Mouse (Mus musculus) hindbrain, embryonic 12.5 days (tissue): ENCODE results near the gene Psma7. TPM values are rescaled to one million over a fixed set of nuclear protein-coding genes. Genes with fewer than 3 reads are reported as not detected.

ENCODE experiments used
- ATAC-seq: fragments of 200-750 bp; cut with Nextera tagmentation; 2 replicates; pipeline ENCODE4 v1.8.0; 2017; ENCODE audit warnings: moderate TSS enrichment; ENCODE audit not compliant: low FRiP score
- H3K27ac ChIP-seq: fragments of 300-500 bp; sonication (generic); 2 replicates; pipeline ENCODE4 v1.5.1; 2016; ENCODE audit warnings: mild to moderate bottlenecking
- H3K27me3 ChIP-seq: fragments of 300-500 bp; sonication (generic); 2 replicates; pipeline ENCODE4 v1.6.1; 2016; ENCODE audit warnings: mild to moderate bottlenecking
- H3K36me3 ChIP-seq: fragments of 300-500 bp; sonication (generic); 2 replicates; pipeline ENCODE4 v1.6.1; 2016; ENCODE audit warnings: mild to moderate bottlenecking
- H3K4me1 ChIP-seq: fragments of 300-500 bp; sonication (generic); 2 replicates; pipeline ENCODE4 v1.6.1; 2016
- H3K4me2 ChIP-seq: fragments of 300-500 bp; sonication (generic); replicated peaks from 2 replicates; pipeline ENCODE4 v1.6.1; 2016; ENCODE audit warnings: mild to moderate bottlenecking
- H3K4me3 ChIP-seq: fragments of 300-500 bp; sonication (generic); 2 replicates; pipeline ENCODE4 v1.5.1; 2016; ENCODE audit warnings: mild to moderate bottlenecking
- H3K9ac ChIP-seq: fragments of 300-500 bp; sonication (generic); 2 replicates; pipeline ENCODE4 v1.6.1; 2016; ENCODE audit warnings: mild to moderate bottlenecking, moderate library complexity
- H3K9me3 ChIP-seq: fragments of 300-500 bp; sonication (generic); replicated peaks from 2 replicates; pipeline ENCODE4 v1.6.1; 2016; ENCODE audit warnings: mild to moderate bottlenecking
- WGBS: fragments of 180-500 bp; shearing (Covaris S2); methylation state at CpG from one replicate; pipeline ENCODE4 v1.1.7; 2016; 5-methylcytosine and 5-hydroxymethylcytosine counted together
- polyA plus RNA-seq: library from polyadenylated mRNA; unstranded; fragments of >200 nt; fragmentation: Nextera tagmentation; extraction: Ambion mirVana; gene quantifications from 2 replicates; pipeline ENCODE4 v1.2.1, GENCODE M21; 2016

Gene Psma7
- polyA plus RNA-seq, 1 experiment from 2014 or later = 656 TPM

DNA sequence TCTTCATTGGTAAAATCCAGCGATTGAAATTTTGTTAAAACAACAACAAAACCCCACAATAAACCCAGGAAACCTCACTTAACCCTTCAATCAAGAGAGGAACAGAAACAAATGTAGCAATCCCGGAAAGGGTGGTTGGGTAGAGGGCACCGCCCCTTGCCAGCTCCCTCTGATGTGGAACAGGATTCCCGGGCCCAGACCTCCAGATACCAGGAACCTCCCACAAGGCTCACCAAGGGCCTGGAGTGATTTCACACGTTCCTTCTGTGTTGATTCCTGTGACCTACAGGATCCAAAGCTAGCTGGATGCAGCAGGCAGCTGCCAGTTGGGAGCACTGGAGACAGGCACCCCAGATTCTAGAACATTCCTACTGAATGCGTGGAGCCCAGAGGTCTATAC is 1.8 kb downstream of the Psma7 start:
- Histone ChIP-seq H3K9me3 (no peaks in the 10 kb centered on the region), H3K4me3 (peak overlapping the region; percentile 89; the same call in 1 of the 2 replicates), H3K9ac (peak overlapping the region; percentile 94; the same call in 1 of the 2 replicates), H3K27ac (0 out of 2 replicates have a peak overlapping the region, but pooled peaks have one; percentile 17), H3K36me3 (peaks cover 41% of the 10 kb centered on the region), H3K4me2 (peak overlapping the region; percentile 73), H3K27me3 (no peaks in the 10 kb centered on the region), H3K4me1 (peaks cover 37% of the 10 kb centered on the region)
- no peak for ATAC-seq
- 57% methylated on average over 6 of the region's 6 CpGs for WGBS

DNA sequence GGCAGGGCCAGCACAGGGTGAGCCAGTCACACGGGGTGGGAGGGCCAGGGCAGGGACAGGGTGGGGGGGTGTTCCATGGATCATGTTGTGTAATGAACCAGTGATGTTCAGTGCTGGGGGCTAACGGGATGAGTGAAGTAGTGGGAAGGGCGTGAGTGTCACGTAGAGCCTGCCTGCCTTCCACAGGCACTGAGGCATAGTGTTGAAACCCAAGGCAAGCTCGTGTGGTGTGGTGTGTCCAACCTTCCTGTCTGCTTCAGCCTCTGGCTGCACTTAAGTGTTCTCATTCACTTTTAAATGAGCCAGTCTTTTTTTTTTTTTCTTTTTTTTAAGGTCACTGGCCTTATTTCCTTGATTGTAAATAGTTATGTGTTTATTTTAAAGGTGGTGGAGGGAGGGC is 7.5 kb downstream of the Psma7 start:
- Histone ChIP-seq H3K4me2 (no peak overlapping the region), H3K36me3 (peaks cover 94% of the 10 kb centered on the region), H3K4me3 (no peak overlapping the region), H3K27me3 (no peaks in the 10 kb centered on the region), H3K9ac (no peak overlapping the region), H3K4me1 (peaks cover 3% of the 10 kb centered on the region), H3K27ac (no peak overlapping the region), H3K9me3 (no peaks in the 10 kb centered on the region)
- WGBS = 75% methylated on average over 5 of the region's 5 CpGs
- no peak for ATAC-seq

DNA sequence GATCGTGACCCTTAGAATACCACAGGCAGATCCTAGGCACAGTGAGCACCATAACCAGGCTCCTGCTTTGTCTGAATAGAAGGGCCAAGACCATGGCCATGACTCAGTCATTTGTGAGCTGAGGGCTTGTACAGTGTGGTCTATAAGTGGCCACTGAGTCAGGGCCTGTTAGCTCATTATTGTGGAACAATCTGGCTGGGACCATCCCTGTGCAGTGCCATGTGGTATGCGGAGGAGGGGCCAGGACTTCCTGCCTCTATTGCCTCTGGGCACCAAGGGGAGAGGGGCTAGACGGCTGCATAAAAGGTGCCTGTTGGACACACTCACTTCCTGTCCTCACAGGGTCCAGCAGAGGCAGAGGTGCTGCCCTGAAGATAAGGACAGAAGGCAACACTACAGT is 8.3 kb downstream of the Psma7 start:
- H3K4me1 ChIP-seq = peaks cover 4% of the 10 kb centered on the region
- ATAC-seq = no peak
- 66% methylated on average over 3 of the region's 3 CpGs for WGBS

DNA sequence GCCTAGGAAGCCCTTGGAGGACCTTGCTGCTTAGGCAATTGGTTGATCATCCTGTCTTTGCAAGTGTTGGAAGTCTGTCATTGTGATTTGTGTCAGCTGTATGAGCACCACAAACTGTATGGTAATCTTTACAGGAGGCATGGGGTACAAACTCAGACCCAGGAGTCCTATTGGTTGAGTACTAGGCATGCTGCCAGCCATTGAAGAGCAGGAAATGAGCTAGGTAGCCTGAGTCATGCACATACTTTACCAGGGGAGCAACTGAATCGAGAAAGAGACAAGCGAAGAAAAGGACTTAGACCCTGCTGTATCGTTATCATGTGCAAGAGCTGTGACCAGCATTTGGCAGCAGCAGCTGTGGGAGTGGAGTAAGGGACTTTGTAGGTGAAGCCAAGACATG is 9.3 kb downstream of the Psma7 start:
- Histone ChIP-seq H3K27me3 (no peaks in the 10 kb centered on the region), H3K9me3 (no peaks in the 10 kb centered on the region), H3K4me1 (peaks cover 14% of the 10 kb centered on the region), H3K27ac (no peak overlapping the region), H3K4me2 (no peak overlapping the region), H3K9ac (no peak overlapping the region), H3K36me3 (peaks cover 99% of the 10 kb centered on the region), H3K4me3 (no peak overlapping the region)
- 93% methylated on average over 3 of the region's 3 CpGs for WGBS
- no peak for ATAC-seq

More for the DNA sequence above, 8.3 kb downstream of the Psma7 start:
- no peak overlapping the region for H3K9ac ChIP-seq
- no peaks in the 10 kb centered on the region for H3K27me3 ChIP-seq
- H3K4me2 ChIP-seq = no peak overlapping the region
- no peak overlapping the region for H3K27ac ChIP-seq
- no peaks in the 10 kb centered on the region for H3K9me3 ChIP-seq
- H3K36me3 ChIP-seq = peaks cover 99% of the 10 kb centered on the region
- no peak overlapping the region for H3K4me3 ChIP-seq

DNA sequence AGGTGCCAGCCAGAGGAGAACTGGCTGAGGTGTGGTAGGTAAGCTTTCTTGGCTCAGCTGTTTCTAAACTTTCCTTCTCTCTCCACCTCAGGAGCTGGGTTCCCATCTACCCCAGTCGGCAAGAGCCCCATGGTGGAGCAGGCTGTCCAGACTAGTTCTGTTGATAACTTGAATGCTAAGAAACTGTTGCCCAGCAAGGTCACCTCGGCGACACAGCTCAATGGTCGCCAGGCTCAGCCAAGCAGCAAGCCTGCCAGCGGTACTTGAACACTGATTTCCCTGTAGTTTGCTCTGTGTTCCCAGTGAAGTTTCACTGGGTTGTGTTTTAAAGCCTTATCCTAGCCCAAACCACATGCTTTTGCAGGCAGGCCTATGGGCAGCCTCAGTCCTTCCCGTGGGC is 11.0 kb downstream of the Psma7 start:
- peaks cover 90% of the 10 kb centered on the region for H3K36me3 ChIP-seq
- H3K9ac ChIP-seq = no peak overlapping the region
- H3K4me3 ChIP-seq = no peak overlapping the region
- H3K4me1 ChIP-seq = peaks cover 31% of the 10 kb centered on the region
- ATAC-seq = no peak
- no peaks in the 10 kb centered on the region for H3K9me3 ChIP-seq
- no peak overlapping the region for H3K4me2 ChIP-seq
- WGBS = 91% methylated on average over 6 of the region's 6 CpGs
- H3K27ac ChIP-seq = no peak overlapping the region
- H3K27me3 ChIP-seq = no peaks in the 10 kb centered on the region

DNA sequence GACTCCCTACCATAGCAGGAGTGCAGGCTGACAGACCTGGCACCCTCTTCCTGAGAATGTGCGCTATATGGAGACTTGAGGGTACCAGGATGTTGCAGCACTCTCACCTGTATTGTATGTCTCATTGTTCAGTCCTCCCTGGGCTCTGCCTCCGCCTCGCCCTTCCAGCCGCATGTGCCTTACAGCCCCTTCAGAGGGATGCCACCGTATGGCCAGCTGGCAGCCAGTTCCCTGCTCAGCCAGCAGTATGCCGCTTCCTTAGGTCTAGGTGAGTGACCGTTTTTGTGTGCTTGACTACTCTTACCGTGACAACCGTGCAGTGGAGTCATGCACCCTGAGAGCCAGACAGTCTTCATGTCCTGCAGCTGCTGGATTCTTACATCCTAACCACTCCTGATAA is 14.5 kb downstream of the Psma7 start:
- H3K9me3 ChIP-seq = no peaks in the 10 kb centered on the region
- peaks cover 39% of the 10 kb centered on the region for H3K4me1 ChIP-seq
- H3K36me3 ChIP-seq = peaks cover 55% of the 10 kb centered on the region
- peaks cover 11% of the 10 kb centered on the region for H3K27me3 ChIP-seq
- peak overlapping the region; percentile 91 for H3K4me2 ChIP-seq
- 83% methylated on average over 9 of the region's 9 CpGs for WGBS
- ATAC-seq = no peak
- H3K27ac ChIP-seq = no peak overlapping the region
- H3K4me3 ChIP-seq = peak overlapping the region; percentile 72
- peak overlapping the region; percentile 94; the same call in 1 of the 2 replicates for H3K9ac ChIP-seq

DNA sequence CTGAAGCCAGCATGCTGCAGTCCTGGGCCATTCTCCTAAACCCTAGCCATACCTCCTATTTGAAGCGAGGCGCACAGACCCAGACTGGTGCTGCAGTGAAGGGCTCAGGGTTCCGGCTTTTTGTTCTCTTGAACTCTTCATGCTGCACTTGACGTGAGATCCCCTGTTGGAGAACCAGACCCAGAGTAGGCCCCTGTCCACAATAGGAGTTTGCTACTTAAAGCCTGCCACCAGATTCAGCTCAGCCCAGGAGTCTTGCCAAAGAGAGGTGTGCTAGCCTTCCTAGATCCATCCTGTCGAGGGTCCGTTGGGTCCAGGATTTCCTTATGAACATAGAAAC is 16.4 kb downstream of the Psma7 start:
- Histone ChIP-seq H3K4me3 (peak overlapping the region; percentile 72), H3K27me3 (peaks cover 28% of the 10 kb centered on the region), H3K4me1 (peaks cover 39% of the 10 kb centered on the region), H3K4me2 (peak overlapping the region; percentile 91), H3K9ac (peak overlapping the region; percentile 94), H3K27ac (peak overlapping the region; percentile 97), H3K9me3 (no peaks in the 10 kb centered on the region), H3K36me3 (peaks cover 36% of the 10 kb centered on the region)
- whole genome bisulfite sequencing = 6% methylated on average over 6 of the region's 6 CpGs
- ATAC-seq = no peak

DNA sequence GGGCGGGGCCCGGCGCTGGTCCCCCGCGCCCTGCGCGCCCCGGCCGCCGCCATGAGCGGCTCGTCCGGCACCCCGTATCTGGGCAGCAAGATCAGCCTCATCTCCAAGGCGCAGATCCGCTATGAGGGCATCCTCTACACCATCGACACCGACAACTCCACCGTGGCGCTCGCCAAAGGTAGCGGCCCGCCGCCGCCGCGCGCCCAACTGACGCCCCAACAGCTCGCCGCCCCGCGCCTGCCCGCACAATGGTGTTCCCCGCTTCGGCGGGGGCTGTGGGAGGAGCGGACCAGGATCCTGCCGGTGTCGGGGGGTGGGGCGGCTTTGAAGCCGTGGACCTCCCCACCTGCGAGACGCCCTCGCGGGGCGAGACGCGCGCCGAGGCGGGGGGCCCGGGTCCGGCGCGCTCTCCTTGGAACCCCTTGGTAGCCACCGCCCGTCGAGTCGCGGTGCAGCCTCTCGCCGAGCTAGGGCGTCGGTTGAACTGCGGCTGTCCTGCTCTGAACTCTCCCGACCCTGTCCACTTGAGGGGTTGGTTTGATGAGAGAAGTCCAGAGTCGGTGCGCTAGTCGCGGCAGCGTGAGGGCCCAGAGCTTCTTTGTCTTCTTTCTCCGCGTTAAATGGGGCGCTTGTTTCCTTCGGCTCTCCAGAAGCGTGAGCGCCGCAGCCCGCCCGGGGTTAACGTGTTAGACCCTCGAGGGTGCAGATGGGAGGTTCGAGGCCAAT is 16.9 kb downstream of the Psma7 start:
- WGBS = under 1% methylated on average over 81 of the region's 84 CpGs
- peak overlapping the region; percentile 91 for H3K4me2 ChIP-seq
- ATAC-seq = no peak; the same call in 1 of the 2 replicates
- peaks cover 31% of the 10 kb centered on the region for H3K36me3 ChIP-seq
- peak overlapping the region; percentile 94 for H3K9ac ChIP-seq
- H3K27me3 ChIP-seq = peaks cover 30% of the 10 kb centered on the region
- H3K27ac ChIP-seq = peak overlapping the region; percentile 97
- H3K4me1 ChIP-seq = peaks cover 39% of the 10 kb centered on the region
- peak overlapping the region; percentile 72 for H3K4me3 ChIP-seq
- H3K9me3 ChIP-seq = no peaks in the 10 kb centered on the region

DNA sequence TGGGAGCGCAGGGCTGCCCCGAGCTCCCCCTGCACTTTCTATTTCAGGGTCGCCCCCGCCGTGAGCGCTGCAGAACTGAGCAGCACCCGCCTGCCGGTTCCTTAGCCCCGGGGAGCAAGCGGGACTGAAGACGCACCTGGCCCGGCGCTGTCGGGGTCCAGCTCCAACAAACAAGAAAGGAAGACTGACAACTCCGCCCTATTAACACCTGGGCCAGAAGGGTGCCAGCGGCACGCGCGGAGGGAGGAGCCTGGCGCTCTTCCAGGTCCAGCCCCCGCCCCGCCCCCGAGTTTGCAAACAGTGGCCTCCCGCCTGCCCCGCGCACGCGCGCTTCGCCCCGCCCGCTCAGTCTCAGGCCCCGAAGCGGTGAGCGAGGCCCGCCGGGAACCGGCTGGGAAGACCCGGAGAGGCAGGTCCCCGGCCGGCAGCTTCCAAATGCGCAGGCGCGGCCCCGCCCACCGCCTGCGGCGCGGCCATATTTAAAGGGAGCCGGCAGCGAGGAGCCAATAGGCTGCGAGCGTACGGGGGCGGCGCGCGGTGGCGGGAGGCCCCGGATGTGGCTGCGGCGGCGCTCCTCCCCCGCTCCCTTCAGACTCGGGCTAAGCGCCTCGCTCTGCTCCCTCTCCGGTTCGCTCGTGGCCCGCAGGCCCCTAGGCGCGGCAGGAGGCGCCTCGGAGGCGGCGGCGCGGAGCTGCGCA is 17.7 kb downstream of the Psma7 start, which contains the start of gene Lsm14b:
Gene Lsm14b, plus strand, starts transcription at position 587 of the 698 bp plus-strand sequence.
- H3K27me3 ChIP-seq = peaks cover 30% of the 10 kb centered on the region
- no peaks in the 10 kb centered on the region for H3K9me3 ChIP-seq
- H3K27ac ChIP-seq = peak within 1 kb of the TSS; percentile 97
- peak within 1 kb of the TSS; percentile 72 for H3K4me3 ChIP-seq
- peak within 1 kb of the TSS; percentile 94 for H3K9ac ChIP-seq
- WGBS = under 1% methylated on average over 51 of the region's 80 CpGs
- H3K36me3 ChIP-seq = peaks cover 23% of the 10 kb centered on the region
- peak; percentile 93 for ATAC-seq
- peaks cover 39% of the 10 kb centered on the region for H3K4me1 ChIP-seq
- peak within 1 kb of the TSS; percentile 91 for H3K4me2 ChIP-seq

DNA sequence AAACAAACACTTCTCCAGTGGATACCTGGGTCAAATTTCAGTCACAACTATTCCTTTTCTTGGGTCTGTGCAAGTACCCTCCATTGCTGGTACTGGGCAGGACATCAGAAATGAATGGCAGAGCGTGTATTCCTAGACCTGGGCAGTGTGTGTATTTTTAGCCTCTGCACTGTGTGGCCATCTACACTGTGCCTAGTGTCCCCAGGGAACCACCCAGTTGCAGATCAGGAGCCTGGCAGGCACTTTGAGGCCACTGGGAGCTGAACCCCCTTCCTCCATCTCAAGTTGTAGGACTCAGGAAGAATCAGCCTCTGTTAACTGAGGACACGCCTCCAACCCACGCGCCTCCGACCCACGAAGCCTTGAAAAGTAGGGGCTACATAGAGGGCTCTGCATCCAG is 19.5 kb downstream of the Psma7 start:
- H3K36me3 ChIP-seq = peaks cover 5% of the 10 kb centered on the region
- no peak overlapping the region for H3K9ac ChIP-seq
- H3K4me3 ChIP-seq = no peak overlapping the region
- WGBS = 63% methylated on average over 6 of the region's 6 CpGs
- peaks cover 23% of the 10 kb centered on the region for H3K4me1 ChIP-seq
- no peaks in the 10 kb centered on the region for H3K9me3 ChIP-seq
- ATAC-seq = no peak
- no peak overlapping the region for H3K27ac ChIP-seq
- H3K4me2 ChIP-seq = no peak overlapping the region
- peaks cover 30% of the 10 kb centered on the region for H3K27me3 ChIP-seq

DNA sequence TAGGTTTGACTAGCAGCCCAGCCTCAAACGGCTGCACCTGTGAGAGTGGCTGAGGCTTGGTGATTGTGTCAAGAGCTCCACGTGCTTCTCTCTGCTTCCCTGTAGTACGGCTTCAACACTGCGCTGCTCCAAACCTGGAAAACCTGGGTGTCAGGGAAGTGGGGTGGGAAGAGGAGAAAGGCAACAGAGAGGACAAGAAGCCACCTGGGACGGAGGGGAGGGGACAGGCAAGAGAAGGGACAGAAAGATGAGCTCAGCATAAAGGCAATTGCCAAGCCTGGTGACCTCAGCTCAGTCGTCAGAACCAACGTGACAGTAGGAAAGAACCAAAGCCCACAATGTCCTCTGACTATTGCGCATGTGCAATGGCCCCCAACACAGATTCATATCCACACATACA is 21.3 kb downstream of the Psma7 start:
- 85% methylated on average over 8 of the region's 8 CpGs for WGBS
- no peak for ATAC-seq
- Histone ChIP-seq H3K27ac (no peak overlapping the region), H3K9me3 (no peaks in the 10 kb centered on the region), H3K36me3 (no peaks in the 10 kb centered on the region), H3K27me3 (peaks cover 30% of the 10 kb centered on the region), H3K4me1 (peaks cover 5% of the 10 kb centered on the region; the same call in 1 of the 2 replicates), H3K4me2 (no peak overlapping the region), H3K4me3 (no peak overlapping the region), H3K9ac (no peak overlapping the region)

DNA sequence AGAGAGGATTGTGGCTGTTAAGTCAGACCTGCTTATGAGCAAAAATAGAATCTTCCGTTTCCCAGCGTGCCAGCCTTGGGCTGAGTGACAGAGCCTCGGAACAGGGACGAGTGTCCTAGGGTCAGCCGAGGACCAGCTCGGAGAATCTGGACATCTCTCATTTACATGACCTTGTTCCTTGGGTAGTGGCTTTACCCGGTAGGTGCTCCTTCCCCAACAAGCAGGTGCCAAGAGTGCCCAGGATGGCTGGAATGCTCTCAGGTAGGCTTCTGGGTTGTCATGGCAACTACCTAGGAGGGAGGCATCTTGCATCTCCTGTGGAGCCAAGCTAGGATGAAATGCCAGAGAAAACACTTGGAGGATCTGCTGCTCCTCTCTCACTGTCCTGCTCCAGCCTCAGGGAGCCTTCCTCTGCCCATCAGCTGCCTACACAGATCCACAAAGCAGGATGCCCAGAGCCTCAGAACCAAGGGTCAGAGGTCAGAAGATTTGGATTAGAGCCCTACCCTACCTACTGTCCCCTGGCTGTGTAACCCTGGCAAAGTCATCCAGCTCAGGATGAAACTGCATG is 22.1 kb downstream of the Psma7 start:
- H3K36me3 ChIP-seq = no peaks in the 10 kb centered on the region
- peaks cover 30% of the 10 kb centered on the region for H3K27me3 ChIP-seq
- H3K4me2 ChIP-seq = no peak overlapping the region
- H3K4me1 ChIP-seq = peaks cover 5% of the 10 kb centered on the region; the same call in 1 of the 2 replicates
- H3K9ac ChIP-seq = no peak overlapping the region
- H3K4me3 ChIP-seq = no peak overlapping the region
- 75% methylated on average over 7 of the region's 7 CpGs for WGBS
- H3K27ac ChIP-seq = no peak overlapping the region
- H3K9me3 ChIP-seq = no peaks in the 10 kb centered on the region
- ATAC-seq = no peak
